Mouse (Mus musculus) ES-E14 (cell line): ENCODE measurements around the gene Col9a1.

ENCODE experiments used
- MAFK ChIP-seq: IDR thresholded peaks from 2 replicates; pipeline ENCODE4 v1.6.1; 2014; ENCODE audit warnings: mild to moderate bottlenecking, low read depth, low read length, inconsistent platforms; ENCODE audit not compliant: insufficient read depth
- ZC3H11A ChIP-seq: IDR thresholded peaks from 2 replicates; pipeline ENCODE4 v1.6.1; 2012; ENCODE audit warnings: low read depth, mild to moderate bottlenecking, inconsistent platforms, low read length, borderline replicate concordance

- TF ChIP-seq MAFK (no peak), ZC3H11A (no peak)
Measured at GRCm38 (mm10) chr1:24222231-24222630, 44.8 kb downstream of the Col9a1 start.
